Comparison of ENCODE assay signal across 11 mouse cellular contexts in the genomic region with DNA sequence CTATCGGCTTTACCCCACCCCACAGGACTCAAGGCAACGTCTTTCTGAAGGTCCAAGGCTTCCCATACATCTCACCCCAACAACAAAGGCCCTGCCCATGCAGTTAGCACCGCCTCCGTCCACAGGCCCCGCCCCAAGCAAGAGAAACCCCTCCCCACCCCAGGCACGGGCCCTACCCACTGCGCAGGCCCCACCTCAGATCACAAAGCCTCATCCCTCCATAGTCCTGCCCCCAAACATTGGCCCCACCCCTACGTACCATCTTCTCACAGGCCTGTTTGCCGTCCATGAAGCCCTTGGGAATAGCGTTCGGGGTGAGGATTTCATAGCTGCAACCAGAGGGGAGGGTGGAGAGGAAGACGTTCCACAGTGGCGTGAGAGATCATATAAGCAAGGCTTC.
"Had no signal": no experiment of that assay in that cellular context is flagged by ENCODE, and none has a peak within 500 bp of the region (broad histone marks: within the 10 kb centered on the region; RNA-seq: fewer than 3 reads in every experiment).

No protein-coding gene starts in this region.

- DNase-seq: kidney, postnatal 14 days; lung, adult 18-20 months; thymus, postnatal 36 days had no signal

- H3K4me1 ChIP-seq: limb, embryonic 12.5 days; limb, embryonic 15.5 days; liver, embryonic 12.5 days; liver, embryonic 15.5 days; lung, embryonic 15.5 days; midbrain, embryonic 10.5 days; midbrain, embryonic 13.5 days had no signal

- H3K36me3 ChIP-seq: limb, embryonic 12.5 days; limb, embryonic 15.5 days; liver, embryonic 12.5 days; liver, embryonic 15.5 days; lung, embryonic 15.5 days; midbrain, embryonic 10.5 days; midbrain, embryonic 13.5 days had no signal

- H3K4me3 ChIP-seq: limb, embryonic 12.5 days; limb, embryonic 15.5 days; liver, embryonic 12.5 days; liver, embryonic 15.5 days; lung, embryonic 15.5 days; megakaryocyte, embryonic 14.5 days; midbrain, embryonic 10.5 days; midbrain, embryonic 13.5 days had no signal

- ATAC-seq: liver, embryonic 12.5 days; midbrain, embryonic 13.5 days had no signal

- H3K4me2 ChIP-seq: limb, embryonic 12.5 days; limb, embryonic 15.5 days; liver, embryonic 12.5 days; liver, embryonic 15.5 days; lung, embryonic 15.5 days; midbrain, embryonic 13.5 days had no signal

- H3K27ac ChIP-seq: limb, embryonic 12.5 days; limb, embryonic 15.5 days; liver, embryonic 12.5 days; liver, embryonic 15.5 days; lung, embryonic 15.5 days; midbrain, embryonic 10.5 days; midbrain, embryonic 13.5 days had no signal

- H3K9me3 ChIP-seq: limb, embryonic 15.5 days; liver, embryonic 12.5 days; liver, embryonic 15.5 days; lung, embryonic 15.5 days; midbrain, embryonic 13.5 days had no signal

- H3K9ac ChIP-seq: limb, embryonic 12.5 days; limb, embryonic 15.5 days; liver, embryonic 12.5 days; liver, embryonic 15.5 days; lung, embryonic 15.5 days; midbrain, embryonic 13.5 days had no signal
